Mouse (Mus musculus) G1E (cell line): Measurements from ENCODE around the gene Odaph.

Source experiments
- CTCF ChIP-seq: IDR thresholded peaks from 2 replicates; pipeline ENCODE4 v1.5.1; 2012; ENCODE audit warnings: low read depth, low read length, inconsistent platforms, mixed read lengths
- GATA2 ChIP-seq: IDR thresholded peaks from 2 replicates; pipeline ENCODE4 v1.6.1; 2012; ENCODE audit warnings: low read depth, low read length, inconsistent platforms, borderline replicate concordance

DNA sequence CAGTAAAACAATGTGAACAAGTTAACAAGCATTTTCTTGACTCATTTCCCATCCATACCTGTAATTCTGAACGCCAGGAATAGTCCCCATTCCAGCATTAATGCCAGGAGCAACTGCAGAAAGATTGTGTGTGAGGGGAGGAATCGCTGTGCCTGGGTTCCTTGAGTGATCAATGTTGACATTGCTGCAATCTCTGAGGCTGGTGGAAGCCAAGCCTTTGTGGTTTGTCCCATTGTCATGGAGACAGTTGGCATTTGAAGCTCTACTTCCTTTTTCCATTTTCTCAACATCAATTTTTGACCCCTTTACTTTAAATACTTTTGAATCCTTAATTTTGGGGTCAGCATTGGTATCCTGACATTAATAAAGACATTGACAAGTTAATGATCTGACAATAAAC is 32.7 kb downstream of the Odaph start:
- TF ChIP-seq CTCF: no peak
- TF ChIP-seq GATA2: no peak
